Mouse (Mus musculus): Measurements from ENCODE around the gene Fam47e. TPM values are rescaled to one million over a fixed set of nuclear protein-coding genes. Genes with fewer than 3 reads are reported as not detected.
A peak's percentile ranks its signal among the peaks of the same experiment; 100 is the strongest.
"Not testable (repeated sequence)": the region's sequence is repeated elsewhere in the genome, so short reads cannot be mapped to it uniquely, and the experiment has no call there.

The Fam47e gene
- total RNA-seq (2017) = not detected in 2 replicates

- ATAC-seq (replicated peaks in 1 of 2; ENCODE audit: insufficient read depth in 1 of 2, low FRiP score in 2 of 2, low TSS enrichment in 1 of 2, low read depth in 1 of 2, poor library complexity in 2 of 2, severe bottlenecking in 2 of 2) = no peak
These were observed at the start of gene Fam47e for GRCm38 (mm10) chr5:92554891-92555511. TSS of gene Fam47e (plus strand) at chr5:92555069.

- peak; percentile 87 to 88 for ATAC-seq (replicated peaks in 1 of 2; ENCODE audit: insufficient read depth in 1 of 2, low FRiP score in 2 of 2, low TSS enrichment in 1 of 2, low read depth in 1 of 2, poor library complexity in 2 of 2, severe bottlenecking in 2 of 2)
These were observed 49.4 kb upstream of the Fam47e start for GRCm38 (mm10) chr5:92505402-92505865.

- ATAC-seq (replicated peaks in 1 of 2; ENCODE audit: insufficient read depth in 1 of 2, low FRiP score in 2 of 2, low TSS enrichment in 1 of 2, low read depth in 1 of 2, poor library complexity in 2 of 2, severe bottlenecking in 2 of 2) = no peak
These were observed 48.6 kb upstream of the Fam47e start for GRCm38 (mm10) chr5:92506301-92506729.

GRCm38 (mm10) chr5:92506733-92507132, 48.1 kb upstream of the Fam47e start, which contains the start of gene Scarb2:
TSS of gene Scarb2 (minus strand) at chr5:92506833.
- no peak for ATAC-seq (replicated peaks in 1 of 2; ENCODE audit: insufficient read depth in 1 of 2, low FRiP score in 2 of 2, low TSS enrichment in 1 of 2, low read depth in 1 of 2, poor library complexity in 2 of 2, severe bottlenecking in 2 of 2)

GRCm38 (mm10) chr5:92508853-92509252, 46.0 kb upstream of the Fam47e start:
- ATAC-seq (replicated peaks in 1 of 2; ENCODE audit: insufficient read depth in 1 of 2, low FRiP score in 2 of 2, low TSS enrichment in 1 of 2, low read depth in 1 of 2, poor library complexity in 2 of 2, severe bottlenecking in 2 of 2) = peak; percentile 36 to 37

- ATAC-seq (replicated peaks in 1 of 2; ENCODE audit: insufficient read depth in 1 of 2, low FRiP score in 2 of 2, low TSS enrichment in 1 of 2, low read depth in 1 of 2, poor library complexity in 2 of 2, severe bottlenecking in 2 of 2) = no peak
These were observed 43.6 kb upstream of the Fam47e start for GRCm38 (mm10) chr5:92511256-92511655.

- no peak for ATAC-seq (replicated peaks in 1 of 2; ENCODE audit: insufficient read depth in 1 of 2, low FRiP score in 2 of 2, low TSS enrichment in 1 of 2, low read depth in 1 of 2, poor library complexity in 2 of 2, severe bottlenecking in 2 of 2)
These were observed 42.8 kb upstream of the Fam47e start for GRCm38 (mm10) chr5:92512066-92512465.

GRCm38 (mm10) chr5:92521131-92521530, 33.7 kb upstream of the Fam47e start:
- not testable (repeated sequence) for ATAC-seq (replicated peaks in 1 of 2; ENCODE audit: insufficient read depth in 1 of 2, low FRiP score in 2 of 2, low TSS enrichment in 1 of 2, low read depth in 1 of 2, poor library complexity in 2 of 2, severe bottlenecking in 2 of 2)

- peak; percentile 81 to 85 for ATAC-seq (replicated peaks in 1 of 2; ENCODE audit: insufficient read depth in 1 of 2, low FRiP score in 2 of 2, low TSS enrichment in 1 of 2, low read depth in 1 of 2, poor library complexity in 2 of 2, severe bottlenecking in 2 of 2)
These were observed 30.0 kb upstream of the Fam47e start for GRCm38 (mm10) chr5:92524821-92525258.

GRCm38 (mm10) chr5:92539698-92540097, 15.2 kb upstream of the Fam47e start:
- ATAC-seq (replicated peaks in 1 of 2; ENCODE audit: insufficient read depth in 1 of 2, low FRiP score in 2 of 2, low TSS enrichment in 1 of 2, low read depth in 1 of 2, poor library complexity in 2 of 2, severe bottlenecking in 2 of 2) = no peak

- no peak for ATAC-seq (replicated peaks in 1 of 2; ENCODE audit: insufficient read depth in 1 of 2, low FRiP score in 2 of 2, low TSS enrichment in 1 of 2, low read depth in 1 of 2, poor library complexity in 2 of 2, severe bottlenecking in 2 of 2)
These were observed 2.3 kb upstream of the Fam47e start for GRCm38 (mm10) chr5:92552611-92553010.

GRCm38 (mm10) chr5:92553939-92554338, 930 bp upstream of the Fam47e start:
- no peak for ATAC-seq (replicated peaks in 1 of 2; ENCODE audit: insufficient read depth in 1 of 2, low FRiP score in 2 of 2, low TSS enrichment in 1 of 2, low read depth in 1 of 2, poor library complexity in 2 of 2, severe bottlenecking in 2 of 2)

GRCm38 (mm10) chr5:92554443-92554842, 426 bp upstream of the Fam47e start:
- ATAC-seq (replicated peaks in 1 of 2; ENCODE audit: insufficient read depth in 1 of 2, low FRiP score in 2 of 2, low TSS enrichment in 1 of 2, low read depth in 1 of 2, poor library complexity in 2 of 2, severe bottlenecking in 2 of 2) = no peak

GRCm38 (mm10) chr5:92555905-92556304, 1.0 kb downstream of the Fam47e start:
- no peak for ATAC-seq (replicated peaks in 1 of 2; ENCODE audit: insufficient read depth in 1 of 2, low FRiP score in 2 of 2, low TSS enrichment in 1 of 2, low read depth in 1 of 2, poor library complexity in 2 of 2, severe bottlenecking in 2 of 2)

- ATAC-seq (replicated peaks in 1 of 2; ENCODE audit: insufficient read depth in 1 of 2, low FRiP score in 2 of 2, low TSS enrichment in 1 of 2, low read depth in 1 of 2, poor library complexity in 2 of 2, severe bottlenecking in 2 of 2) = no peak
These were observed 2.6 kb downstream of the Fam47e start for GRCm38 (mm10) chr5:92557508-92557907.

- no peak for ATAC-seq (replicated peaks in 1 of 2; ENCODE audit: insufficient read depth in 1 of 2, low FRiP score in 2 of 2, low TSS enrichment in 1 of 2, low read depth in 1 of 2, poor library complexity in 2 of 2, severe bottlenecking in 2 of 2)
These were observed 5.3 kb downstream of the Fam47e start for GRCm38 (mm10) chr5:92560201-92560600.

- no peak for ATAC-seq (replicated peaks in 1 of 2; ENCODE audit: insufficient read depth in 1 of 2, low FRiP score in 2 of 2, low TSS enrichment in 1 of 2, low read depth in 1 of 2, poor library complexity in 2 of 2, severe bottlenecking in 2 of 2)
These were observed 7.1 kb downstream of the Fam47e start for GRCm38 (mm10) chr5:92562002-92562401.

GRCm38 (mm10) chr5:92571232-92571631, 16.4 kb downstream of the Fam47e start:
- no peak for ATAC-seq (replicated peaks in 1 of 2; ENCODE audit: insufficient read depth in 1 of 2, low FRiP score in 2 of 2, low TSS enrichment in 1 of 2, low read depth in 1 of 2, poor library complexity in 2 of 2, severe bottlenecking in 2 of 2)

GRCm38 (mm10) chr5:92579559-92579958, 24.7 kb downstream of the Fam47e start:
- ATAC-seq (replicated peaks in 1 of 2; ENCODE audit: insufficient read depth in 1 of 2, low FRiP score in 2 of 2, low TSS enrichment in 1 of 2, low read depth in 1 of 2, poor library complexity in 2 of 2, severe bottlenecking in 2 of 2) = no peak
